Comparison of ENCODE assay signal across 7 mouse cellular contexts in genomic region chr6:134983529-134984370, GRCm38 (mm10). TPM values are rescaled to one million over a fixed set of nuclear protein-coding genes. Genes with fewer than 3 reads are reported as not detected.
DNase-seq lines count a peak whose midpoint lies in the region; ATAC-seq and TF ChIP-seq lines count a peak whose summit lies in the region.

No protein-coding gene starts in this region.

- peak; percentile 95 for DNase-seq in adrenal gland, postnatal 25 days
- DNase-seq in heart, adult 18-20 months, result peak; percentile 91 to 94
- peak; percentile 92 for DNase-seq in kidney, adult 18-20 months
- peak; percentile 89 for DNase-seq in limb, embryonic 11.5 days (ENCODE audit: low spot score)

- no peaks in the 10 kb centered on the region for H3K36me3 ChIP-seq in embryonic facial prominence, embryonic 12.5 days
- H3K36me3 ChIP-seq in limb, embryonic 11.5 days (ENCODE audit: control insufficient read depth, insufficient read depth, low read length), result no peaks in the 10 kb centered on the region
- no peaks in the 10 kb centered on the region for H3K36me3 ChIP-seq in midbrain, embryonic 13.5 days
- no peaks in the 10 kb centered on the region for H3K36me3 ChIP-seq in small intestine, adult 2 months (ENCODE audit: control insufficient read depth, insufficient read depth, low read length)

- H3K9me3 ChIP-seq in embryonic facial prominence, embryonic 12.5 days, result no peaks in the 10 kb centered on the region
- H3K9me3 ChIP-seq in limb, embryonic 11.5 days (ENCODE audit: control insufficient read depth, low read length), result no peaks in the 10 kb centered on the region
- H3K9me3 ChIP-seq in midbrain, embryonic 13.5 days, result no peaks in the 10 kb centered on the region

- 3% methylated on average over 62 of the region's 62 CpGs for WGBS in embryonic facial prominence, embryonic 12.5 days
- 3% methylated on average over 62 of the region's 62 CpGs for WGBS in limb, embryonic 11.5 days
- 2% methylated on average over 62 of the region's 62 CpGs for WGBS in midbrain, embryonic 13.5 days
- WGBS in small intestine, adult 2 months, result 4% methylated on average over 62 of the region's 62 CpGs

- TF ChIP-seq POLR2A in small intestine, adult 2 months (IDR thresholded peaks at IDR 0.05; ENCODE audit: low read depth, low read length), result peak; percentile 40; the same call in 1 of the 2 replicates

- H3K4me2 ChIP-seq in embryonic facial prominence, embryonic 12.5 days (replicated peaks), result peak overlapping the region; percentile 87
- H3K4me2 ChIP-seq in limb, embryonic 11.5 days (ENCODE audit: low read depth, severe bottlenecking), result peak overlapping the region; percentile 93
- peak overlapping the region; percentile 74 for H3K4me2 ChIP-seq in midbrain, embryonic 13.5 days (replicated peaks)

- H3K4me3 ChIP-seq in embryonic facial prominence, embryonic 12.5 days, result peak overlapping the region; percentile 58
- H3K4me3 ChIP-seq in limb, embryonic 11.5 days (ENCODE audit: low read depth, low read length), result peak overlapping the region; percentile 55
- peak overlapping the region; percentile 57 for H3K4me3 ChIP-seq in midbrain, embryonic 13.5 days (replicated peaks)
- H3K4me3 ChIP-seq in small intestine, adult 2 months (ENCODE audit: low read depth, low read length), result peak overlapping the region; percentile 76

- peak overlapping the region; percentile 65 for H3K9ac ChIP-seq in embryonic facial prominence, embryonic 12.5 days
- H3K9ac ChIP-seq in limb, embryonic 11.5 days (ENCODE audit: low read length), result peak overlapping the region; percentile 74
- peak overlapping the region; percentile 80 for H3K9ac ChIP-seq in midbrain, embryonic 13.5 days (replicated peaks)

- H3K27me3 ChIP-seq in embryonic facial prominence, embryonic 12.5 days, result no peaks in the 10 kb centered on the region
- H3K27me3 ChIP-seq in limb, embryonic 11.5 days (ENCODE audit: control insufficient read depth, insufficient read depth, low read length), result no peaks in the 10 kb centered on the region
- H3K27me3 ChIP-seq in midbrain, embryonic 13.5 days, result 0 out of 2 replicates have a peak, but pooled peaks cover 6% of the 10 kb centered on the region
- no peaks in the 10 kb centered on the region for H3K27me3 ChIP-seq in small intestine, adult 2 months (ENCODE audit: control insufficient read depth, insufficient read depth, low read length)

- H3K27ac ChIP-seq in embryonic facial prominence, embryonic 12.5 days, result no peak overlapping the region
- H3K27ac ChIP-seq in limb, embryonic 11.5 days (replicated peaks; ENCODE audit: low read depth, low read length), result no peak overlapping the region
- peak overlapping the region; percentile 68 for H3K27ac ChIP-seq in midbrain, embryonic 13.5 days
- H3K27ac ChIP-seq in small intestine, adult 2 months (ENCODE audit: insufficient read depth, low read depth, low read length), result no peak overlapping the region

- peaks cover 11% of the 10 kb centered on the region for H3K4me1 ChIP-seq in embryonic facial prominence, embryonic 12.5 days
- H3K4me1 ChIP-seq in limb, embryonic 11.5 days (ENCODE audit: control insufficient read depth, insufficient read depth, low read length), result peaks cover 7% of the 10 kb centered on the region; the same call in 1 of the 2 replicates
- H3K4me1 ChIP-seq in midbrain, embryonic 13.5 days (replicated peaks), result peaks cover 26% of the 10 kb centered on the region
- peaks cover 7% of the 10 kb centered on the region; the same call in 1 of the 2 replicates for H3K4me1 ChIP-seq in small intestine, adult 2 months (ENCODE audit: control insufficient read depth, insufficient read depth, insufficient read length, low read length)

- peak; percentile 57; the same call in 1 of the 2 replicates for TF ChIP-seq CTCF in small intestine, adult 2 months (IDR thresholded peaks at IDR 0.05; ENCODE audit: extremely low read depth, insufficient read length, insufficient replicate concordance, low read depth, low read length)

- peak; percentile 80 for ATAC-seq in embryonic facial prominence, embryonic 12.5 days (ENCODE audit: insufficient number of reproducible peaks, insufficient read depth, low FRiP score, low TSS enrichment)
- ATAC-seq in limb, embryonic 11.5 days (ENCODE audit: insufficient number of reproducible peaks, low FRiP score, low TSS enrichment, low read depth), result peak; percentile 79
- peak; percentile 92 for ATAC-seq in midbrain, embryonic 13.5 days

RNA-seq across cellular contexts. Expression of gene Apold1, which starts 2.2 kb away (rescaled TPM):
- 3.6 and 4.8 TPM in 2 replicates for total RNA-seq in adrenal gland, postnatal 25 days (2021)
- polyA plus RNA-seq in embryonic facial prominence, embryonic 12.5 days (2016; fragmentation: Nextera tagmentation; extraction: Ambion mirVana), result 4.5 and 4.7 TPM in 2 replicates
- 1 to 10 TPM; 5.7 to 9.3 TPM for total RNA-seq in heart, adult 18-20 months (2021)
- 3.0 and 3.4 TPM in 2 replicates for polyA plus RNA-seq in limb, embryonic 11.5 days (2014; fragmentation: Nextera tagmentation; extraction: Ambion mirVana)
- 3.0 and 3.7 TPM in 2 replicates for polyA plus RNA-seq in midbrain, embryonic 13.5 days (2015; fragmentation: Nextera tagmentation; extraction: Ambion mirVana)
- polyA plus RNA-seq in small intestine, adult 2 months (2012; rRNA removed), result 0.43 and 0.63 TPM in 2 replicates

RNA-seq across cellular contexts. Expression of gene Ddx47, which starts 27.7 kb away (rescaled TPM):
- total RNA-seq in adrenal gland, postnatal 25 days (2021), result 62.2 and 75.9 TPM in 2 replicates
- 111 and 113 TPM in 2 replicates for polyA plus RNA-seq in embryonic facial prominence, embryonic 12.5 days (2016; fragmentation: Nextera tagmentation; extraction: Ambion mirVana)
- 10 to 100 TPM; 38.9 to 39.8 TPM for total RNA-seq in heart, adult 18-20 months (2021)
- polyA plus RNA-seq in limb, embryonic 11.5 days (2014; fragmentation: Nextera tagmentation; extraction: Ambion mirVana), result 130 and 140 TPM in 2 replicates
- 87.6 TPM in 2 replicates for polyA plus RNA-seq in midbrain, embryonic 13.5 days (2015; fragmentation: Nextera tagmentation; extraction: Ambion mirVana)
- polyA plus RNA-seq in small intestine, adult 2 months (2012; rRNA removed), result 9.5 and 20.2 TPM in 2 replicates
